Mouse (Mus musculus): ENCODE results near the gene 1700001L19Rik.

1700001L19Rik gene

DNA sequence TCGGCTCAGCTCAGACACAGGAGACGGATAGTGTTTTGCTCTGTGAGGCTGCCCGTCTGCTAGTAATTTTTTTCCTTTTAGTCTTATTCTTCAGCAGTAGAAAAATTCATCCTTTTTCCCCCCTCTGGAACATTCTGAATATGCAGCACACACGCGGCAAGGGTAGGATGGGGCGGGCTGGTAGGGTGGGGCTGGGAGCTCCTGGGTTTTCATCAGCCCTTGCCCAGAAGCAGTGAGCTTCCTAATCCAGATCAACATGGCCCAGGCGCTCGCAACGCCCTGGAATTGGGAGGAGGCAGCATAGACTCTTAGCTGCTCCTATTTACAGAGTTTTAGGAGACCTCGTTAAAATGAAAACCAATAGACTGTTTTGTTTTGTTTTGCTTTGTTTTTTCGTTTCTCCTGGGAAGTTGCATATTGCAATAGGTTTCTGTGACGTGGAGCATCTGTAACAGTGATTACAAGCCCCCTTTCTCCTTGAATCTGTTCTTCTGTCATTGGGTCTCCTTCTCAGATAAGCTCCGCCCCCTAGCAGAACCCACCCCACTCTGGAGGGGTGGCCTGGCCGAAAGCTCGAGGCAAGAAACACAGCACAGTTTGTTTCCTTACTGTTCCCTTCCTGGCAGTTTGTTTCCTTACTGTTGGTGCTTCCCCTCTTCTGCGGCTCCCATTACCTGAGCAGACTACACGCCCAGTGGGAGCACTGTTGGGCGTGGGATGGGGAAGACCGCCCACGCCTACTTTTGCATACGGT lies 10.6 kb downstream of the 1700001L19Rik start:
- no peak for DNase-seq (ENCODE audit: low spot score)

DNA sequence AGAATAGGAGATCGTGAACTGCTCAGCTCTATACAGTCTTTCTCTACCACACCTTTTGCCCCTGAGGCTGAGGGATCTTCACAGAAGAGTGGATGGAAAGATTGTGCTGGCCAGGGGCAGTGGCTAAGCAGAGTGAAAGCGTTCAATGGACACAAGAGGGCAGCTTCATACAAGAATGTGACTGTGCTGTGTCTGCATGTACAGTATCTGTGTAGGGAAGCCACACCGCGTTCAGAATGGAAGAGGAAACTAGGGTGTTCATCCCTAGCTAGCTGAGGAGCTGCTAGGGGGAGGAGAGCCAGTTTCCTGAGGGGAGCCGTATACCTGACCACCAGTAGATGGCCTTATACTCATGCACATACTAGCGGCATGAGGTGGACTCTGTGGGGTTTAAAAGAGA lies 25.6 kb downstream of the 1700001L19Rik start:
- DNase-seq (ENCODE audit: low spot score) = peak; percentile 47

DNA sequence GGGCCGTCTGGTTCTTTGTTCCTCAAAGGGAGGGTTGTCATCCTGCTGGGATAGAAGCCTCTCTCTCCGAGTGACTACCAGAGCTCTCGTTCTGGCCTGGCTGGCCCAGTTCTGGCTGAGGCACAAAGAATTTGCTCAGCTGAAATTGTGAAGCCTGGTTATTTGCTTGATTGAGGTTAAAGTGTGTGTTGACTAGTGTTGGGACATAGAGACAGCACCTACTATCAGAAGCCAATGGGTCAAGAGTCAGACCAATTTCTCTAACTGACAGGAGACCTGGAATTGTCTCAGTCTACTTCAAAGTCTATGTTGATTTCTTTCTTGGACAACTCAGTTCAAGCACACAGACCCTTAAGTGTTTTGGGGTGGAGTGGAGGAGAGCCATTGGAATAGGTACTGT lies 29.8 kb downstream of the 1700001L19Rik start:
- no peak for DNase-seq (ENCODE audit: low spot score)

DNA sequence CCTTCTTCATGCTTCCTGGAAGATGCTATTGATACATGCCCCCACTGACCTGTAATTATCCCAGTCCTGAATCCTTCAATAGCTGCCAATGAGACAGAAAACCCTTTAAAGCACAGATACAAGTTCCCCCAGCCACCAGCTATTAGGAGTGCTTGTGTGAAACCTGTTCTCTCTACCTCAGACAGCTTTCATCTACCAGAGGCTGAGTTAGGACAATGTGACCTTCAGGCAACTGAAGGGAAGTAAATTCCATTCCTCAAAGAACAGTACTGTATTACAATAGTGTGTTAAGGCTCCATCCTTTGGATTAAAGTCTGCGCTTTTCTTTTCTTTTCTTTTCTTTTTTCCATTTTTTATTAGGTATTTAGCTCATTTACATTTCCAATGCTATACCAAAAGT lies 45.6 kb downstream of the 1700001L19Rik start:
- no peak for DNase-seq (ENCODE audit: low spot score)
